Mouse (Mus musculus): ENCODE results near the gene Dip2b.

Gene Dip2b

GRCm38 (mm10) chr15:100084882-100085281 lies 46.4 kb downstream of the Dip2b start:
- no peak for DNase-seq (ENCODE audit: low spot score)

GRCm38 (mm10) chr15:100088021-100088420 lies 49.6 kb downstream of the Dip2b start:
- no peak for DNase-seq (ENCODE audit: low spot score)

- peak; percentile 75 for DNase-seq (ENCODE audit: low spot score)
Observed at GRCm38 (mm10) chr15:100089645-100090053, 51.2 kb downstream of the Dip2b start.

GRCm38 (mm10) chr15:100091818-100092217 lies 53.4 kb downstream of the Dip2b start:
- no peak for DNase-seq (ENCODE audit: low spot score)

- DNase-seq (ENCODE audit: low spot score): peak; percentile 32
Observed at GRCm38 (mm10) chr15:100092258-100092657, 53.8 kb downstream of the Dip2b start.

- no peak for DNase-seq (ENCODE audit: low spot score)
Observed at GRCm38 (mm10) chr15:100096587-100097428, 58.3 kb downstream of the Dip2b start.

GRCm38 (mm10) chr15:100100336-100100735 lies 61.9 kb downstream of the Dip2b start:
- DNase-seq (ENCODE audit: low spot score): peak; percentile 35

GRCm38 (mm10) chr15:100101206-100101605 lies 62.7 kb downstream of the Dip2b start:
- DNase-seq (ENCODE audit: low spot score): no peak

GRCm38 (mm10) chr15:100104126-100104525 lies 65.7 kb downstream of the Dip2b start:
- DNase-seq (ENCODE audit: low spot score): no peak

GRCm38 (mm10) chr15:100108071-100108782 lies 69.8 kb downstream of the Dip2b start:
- DNase-seq (ENCODE audit: low spot score): no peak

- DNase-seq (ENCODE audit: low spot score): no peak
Observed at GRCm38 (mm10) chr15:100109916-100110315, 71.5 kb downstream of the Dip2b start.

- DNase-seq (ENCODE audit: low spot score): no peak
Observed at GRCm38 (mm10) chr15:100111891-100112290, 73.4 kb downstream of the Dip2b start.

GRCm38 (mm10) chr15:100112309-100112966 lies 74.0 kb downstream of the Dip2b start:
- no peak for DNase-seq (ENCODE audit: low spot score)

GRCm38 (mm10) chr15:100113343-100114275 lies 75.1 kb downstream of the Dip2b start:
- DNase-seq (ENCODE audit: low spot score): peak; percentile 73

GRCm38 (mm10) chr15:100115416-100115815 lies 77.0 kb downstream of the Dip2b start:
- no peak for DNase-seq (ENCODE audit: low spot score)

- no peak for DNase-seq (ENCODE audit: low spot score)
Observed at GRCm38 (mm10) chr15:100116325-100116724, 77.9 kb downstream of the Dip2b start.

GRCm38 (mm10) chr15:100119225-100119788 lies 80.8 kb downstream of the Dip2b start:
- no peak for DNase-seq (ENCODE audit: low spot score)

- no peak for DNase-seq (ENCODE audit: low spot score)
Observed at GRCm38 (mm10) chr15:100121437-100121836, 83.0 kb downstream of the Dip2b start.

- DNase-seq (ENCODE audit: low spot score): no peak
Observed at GRCm38 (mm10) chr15:100123867-100124266, 85.4 kb downstream of the Dip2b start.

GRCm38 (mm10) chr15:100125245-100125644 lies 86.8 kb downstream of the Dip2b start:
- DNase-seq (ENCODE audit: low spot score): no peak

- peak; percentile 91 for DNase-seq (ENCODE audit: low spot score)
Observed at GRCm38 (mm10) chr15:100126456-100127107, 88.1 kb downstream of the Dip2b start.
